Mouse (Mus musculus) T-helper 1 cell (primary cell): ENCODE data around the gene Siah1b.

Experiments used
- in situ Hi-C: fragments of 300-600 bp; cut with MboI, MseI; formaldehyde crosslinking; loops from one replicate; pipeline ENCODE4 v1.15.1; 2025; ENCODE audit warnings: high pct_unique_total_duplicates

Siah1b gene

DNA sequence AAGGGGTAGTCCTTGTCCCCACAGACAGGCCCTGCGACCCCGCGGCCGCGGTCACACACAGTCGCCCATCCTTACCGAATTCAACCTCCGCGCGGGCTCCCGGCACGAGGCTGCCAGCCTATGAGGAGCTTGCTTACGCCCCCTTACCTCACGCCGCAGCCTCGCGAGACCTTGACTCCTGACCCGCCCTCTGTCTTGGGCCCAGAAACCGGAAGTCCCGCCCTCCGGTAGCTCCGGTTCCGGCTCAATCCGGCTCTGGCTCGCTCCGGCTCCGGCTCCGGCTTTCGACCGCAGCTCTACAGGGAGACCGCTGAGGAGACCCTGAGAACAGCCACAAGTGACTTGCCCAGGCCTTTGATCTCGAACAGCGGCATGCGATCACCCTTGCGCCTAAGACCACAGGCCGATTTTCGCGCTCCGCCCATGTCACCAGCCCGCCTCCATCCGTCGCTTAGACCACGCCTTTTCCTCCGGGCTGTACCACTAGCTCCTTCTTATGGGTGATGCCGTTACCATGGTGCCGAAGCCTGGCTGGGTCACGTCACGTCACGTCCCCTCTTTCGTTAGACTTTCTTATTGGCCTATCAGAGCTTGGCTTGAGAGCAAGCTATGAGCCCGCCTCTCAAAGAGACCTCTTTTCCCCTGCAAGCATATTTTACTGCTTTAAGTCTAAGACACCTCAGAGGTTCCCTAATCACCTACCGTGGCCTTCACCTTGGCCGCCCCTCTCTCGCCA lies at the start of gene Siah1b:
TSS of gene Siah1b (minus strand) at position 454 of the 736 bp plus-strand sequence.
- in situ Hi-C loops, result loop anchor here (10.0 kb wide), 1 partner anchor 339 kb away; the partner anchor contains the start of gene Piga

GRCm38 (mm10) chrX:164123942-164124341 lies 47.6 kb upstream of the Siah1b start:
- in situ Hi-C loops, result no loop called here

GRCm38 (mm10) chrX:164113744-164114143 lies 37.5 kb upstream of the Siah1b start:
- in situ Hi-C loops, result no loop called here

DNA sequence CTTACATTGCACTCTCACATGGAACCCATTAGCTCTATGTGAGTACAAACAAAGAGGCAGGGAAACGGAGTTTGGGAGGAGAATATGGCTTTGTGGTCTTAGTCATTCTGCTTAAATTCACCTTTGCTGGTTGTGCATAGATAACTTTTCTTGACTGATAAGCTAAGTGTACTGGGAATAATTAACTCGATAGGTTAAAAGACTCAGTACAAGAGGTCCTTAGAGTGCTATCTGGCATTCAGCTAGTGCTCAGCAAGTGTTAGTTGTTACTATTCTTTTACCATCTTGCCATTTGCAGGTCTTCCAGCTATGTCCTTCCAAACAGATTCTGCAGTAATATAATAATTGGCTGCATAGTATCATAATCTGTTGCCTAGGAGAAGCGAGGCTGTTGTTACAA lies 34.9 kb upstream of the Siah1b start:
- in situ Hi-C loops, result no loop called here

DNA sequence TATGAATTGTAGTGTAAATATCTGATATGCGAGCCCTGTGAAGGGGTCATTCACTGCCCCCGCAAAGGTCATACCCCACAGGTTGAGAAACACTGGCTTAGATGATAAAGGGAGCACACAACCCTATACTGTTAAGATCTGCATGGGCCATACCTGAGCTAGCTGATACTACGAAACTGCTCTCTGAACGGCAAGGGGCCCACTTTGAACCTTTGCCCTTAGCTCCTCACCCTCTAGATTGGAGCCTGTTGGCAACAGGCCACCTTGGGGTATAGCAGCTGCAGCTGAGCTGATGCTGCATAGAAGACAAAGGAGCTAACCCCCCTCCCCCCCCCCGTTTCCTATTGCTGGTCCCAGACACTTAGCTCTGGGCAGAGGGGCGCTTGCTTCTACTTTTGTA lies 26.4 kb upstream of the Siah1b start:
- in situ Hi-C loops, result no loop called here

GRCm38 (mm10) chrX:164102198-164102597 lies 25.9 kb upstream of the Siah1b start:
- in situ Hi-C loops, result no loop called here

- in situ Hi-C loops, result no loop called here
Observed at GRCm38 (mm10) chrX:164101483-164101882, 25.2 kb upstream of the Siah1b start.

- in situ Hi-C loops, result no loop called here
Observed at GRCm38 (mm10) chrX:164095838-164096237, 19.5 kb upstream of the Siah1b start.

GRCm38 (mm10) chrX:164093435-164093834 lies 17.1 kb upstream of the Siah1b start:
- in situ Hi-C loops, result no loop called here

DNA sequence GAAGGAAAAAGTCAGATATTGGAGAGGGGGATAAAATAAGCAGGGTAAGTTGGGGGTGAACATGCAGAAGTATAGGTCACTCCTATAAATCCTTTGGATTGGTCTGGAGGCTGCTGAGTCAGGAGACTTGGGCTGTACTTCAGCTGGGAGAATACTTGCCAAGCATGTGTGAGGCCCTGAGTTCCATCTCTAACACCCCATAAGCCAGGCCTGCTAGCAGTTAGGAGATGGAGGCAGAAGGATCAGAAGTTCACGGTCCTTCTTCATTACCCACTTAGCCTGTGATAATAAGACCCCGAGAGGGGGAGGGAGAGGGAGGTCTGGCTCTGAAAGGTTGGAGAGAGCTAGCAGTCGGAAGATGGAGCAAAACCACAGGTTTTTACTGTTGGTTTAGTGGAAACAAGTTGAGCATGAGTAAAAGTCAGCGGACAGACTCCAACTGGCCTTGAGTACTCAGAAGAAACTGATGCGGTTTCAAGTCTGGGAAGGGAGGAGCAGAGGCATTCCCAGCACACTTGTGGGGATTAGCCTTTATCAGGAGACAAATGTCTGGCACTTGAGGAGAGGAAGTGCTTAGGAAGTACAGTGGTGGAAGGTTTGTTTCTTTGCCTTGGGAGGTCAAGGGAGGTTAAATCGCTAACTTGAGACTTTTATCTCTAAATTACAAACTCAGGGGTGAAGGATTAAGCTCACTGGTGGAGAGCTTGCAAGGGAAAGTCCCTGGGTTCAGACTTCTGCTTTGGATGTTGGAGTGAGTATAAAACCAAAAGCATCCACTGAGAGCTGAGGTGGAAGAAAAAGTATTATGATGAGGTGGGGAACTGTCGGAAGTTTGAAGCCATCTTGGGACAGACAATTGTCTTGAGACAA lies 16.2 kb upstream of the Siah1b start:
- in situ Hi-C loops, result no loop called here

DNA sequence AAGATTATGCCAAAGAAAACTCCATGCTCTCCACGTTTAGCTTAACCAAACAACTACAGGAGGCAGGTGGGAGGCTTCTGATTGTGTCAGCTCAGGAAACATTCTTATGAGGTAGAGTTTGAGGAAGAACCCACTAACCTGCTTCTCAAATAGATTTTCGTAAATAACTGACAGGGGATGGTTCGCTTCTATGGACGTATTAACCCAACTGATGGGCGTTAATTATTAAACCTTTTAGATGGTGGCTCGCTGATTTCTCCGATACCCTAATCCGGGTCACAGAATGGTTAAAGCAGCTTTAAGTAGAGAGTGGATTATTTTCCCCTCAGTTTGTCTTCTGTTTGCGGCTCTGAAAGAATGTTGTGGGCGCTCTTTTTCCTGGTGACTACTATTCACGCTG lies 13.6 kb upstream of the Siah1b start:
- in situ Hi-C loops, result no loop called here

GRCm38 (mm10) chrX:164088582-164088981 lies 12.3 kb upstream of the Siah1b start, which contains the start of gene Cltrn:
TSS of gene Cltrn (plus strand) at chrX:164088830.
- in situ Hi-C loops, result no loop called here

GRCm38 (mm10) chrX:164082030-164082429 lies 5.7 kb upstream of the Siah1b start:
- in situ Hi-C loops, result no loop called here

GRCm38 (mm10) chrX:164068968-164069367 lies 7.3 kb downstream of the Siah1b start:
- in situ Hi-C loops, result loop anchor here (25.0 kb wide), 1 partner anchor 1132 kb away; no protein-coding TSS in a partner anchor

DNA sequence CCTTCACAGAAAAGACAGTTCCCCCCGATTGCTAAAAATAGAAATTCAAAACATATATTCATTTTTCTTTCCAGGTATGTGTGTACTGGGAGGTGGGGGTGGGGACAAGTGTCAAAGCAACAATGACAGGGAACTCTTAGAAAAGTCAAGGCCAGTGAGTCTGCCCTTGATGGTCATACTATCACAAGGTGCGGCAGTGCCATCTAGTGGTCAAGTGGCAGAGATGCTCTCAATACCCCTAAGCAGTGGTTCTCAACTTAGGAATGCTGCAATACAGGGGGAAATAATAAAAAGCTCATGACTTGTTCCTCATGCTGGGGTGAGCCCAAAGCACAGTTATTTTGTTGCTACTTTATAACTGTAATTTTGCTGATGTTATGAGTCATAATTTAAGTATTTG lies 10.1 kb downstream of the Siah1b start:
- in situ Hi-C loops, result loop anchor here (25.0 kb wide), 1 partner anchor 1129 kb away; no protein-coding TSS in a partner anchor

- in situ Hi-C loops, result loop anchor here (25.0 kb wide), 1 partner anchor 1122 kb away; no protein-coding TSS in a partner anchor
Observed at GRCm38 (mm10) chrX:164059070-164059469, 17.2 kb downstream of the Siah1b start.

DNA sequence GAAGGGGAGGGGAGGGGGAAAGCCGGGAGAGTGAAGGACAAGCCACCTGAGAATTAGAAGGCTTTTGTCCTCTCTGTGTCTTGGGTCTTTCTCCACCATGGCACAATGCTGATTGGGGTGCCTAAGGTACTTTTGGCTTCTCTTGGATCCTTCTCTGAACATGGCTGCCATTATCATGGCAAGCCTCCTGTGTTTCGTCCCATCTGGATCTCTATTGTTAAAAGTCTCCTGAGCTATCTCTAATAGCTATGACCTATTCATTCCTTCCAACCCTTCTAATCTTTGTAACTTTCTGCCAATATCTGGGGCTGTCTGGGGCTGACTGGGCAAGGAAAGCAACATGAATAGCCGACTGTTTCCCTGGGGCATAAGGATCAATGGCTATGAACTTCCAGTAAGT lies 17.8 kb downstream of the Siah1b start:
- in situ Hi-C loops, result loop anchor here (25.0 kb wide), 1 partner anchor 1121 kb away; no protein-coding TSS in a partner anchor

DNA sequence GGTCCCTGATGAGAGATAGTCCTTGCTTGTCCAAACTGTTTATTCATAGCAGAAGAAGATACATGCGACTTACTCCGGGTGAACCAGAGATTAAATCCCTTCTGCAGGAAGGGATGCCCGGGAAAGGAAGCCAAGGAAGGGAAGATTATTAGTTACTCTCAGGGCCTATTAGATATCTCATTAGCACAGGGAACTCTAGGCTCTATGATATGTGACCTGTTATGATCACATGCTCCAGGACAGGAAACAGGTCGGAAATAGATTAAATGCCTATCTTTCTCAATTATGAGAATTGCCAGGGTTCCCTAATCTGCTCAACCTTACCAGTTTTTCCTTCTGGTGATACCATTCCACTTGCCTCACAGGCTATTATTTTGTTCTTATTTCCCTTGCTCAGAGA lies 20.6 kb downstream of the Siah1b start:
- in situ Hi-C loops, result loop anchor here (25.0 kb wide), 1 partner anchor 1118 kb away; no protein-coding TSS in a partner anchor

- in situ Hi-C loops, result no loop called here
Observed at GRCm38 (mm10) chrX:164046736-164047135, 29.6 kb downstream of the Siah1b start.

DNA sequence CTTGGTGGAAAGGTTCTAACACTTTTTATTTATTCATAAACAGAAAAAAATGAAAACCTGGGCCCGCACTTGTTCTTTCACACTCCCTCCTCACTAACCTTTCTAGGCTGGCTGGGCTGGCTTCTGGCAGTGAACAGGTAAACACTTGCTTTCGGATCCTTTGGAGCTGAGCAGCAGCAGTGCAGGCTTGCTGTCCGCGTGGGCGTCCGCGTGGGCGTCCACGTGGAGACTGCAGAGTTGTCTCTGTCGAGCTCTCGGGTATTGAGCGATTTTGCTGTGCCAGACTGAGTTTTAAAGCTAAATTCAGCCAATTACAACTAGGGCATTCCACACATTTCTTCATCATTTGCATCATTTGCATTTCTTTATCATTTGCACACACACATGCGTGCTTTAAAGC lies 34.2 kb downstream of the Siah1b start:
- in situ Hi-C loops, result no loop called here

GRCm38 (mm10) chrX:164038882-164039281 lies 37.4 kb downstream of the Siah1b start:
- in situ Hi-C loops, result no loop called here

- in situ Hi-C loops, result no loop called here
Observed at GRCm38 (mm10) chrX:164035931-164036330, 40.4 kb downstream of the Siah1b start.
